Mouse (Mus musculus) intestine, embryonic 16.5 days (tissue): ENCODE data around the gene Iqcf5. TPM values are rescaled to one million over a fixed set of nuclear protein-coding genes. Genes with fewer than 3 reads are reported as not detected.

Experiments
- ATAC-seq: fragments of 200-750 bp; cut with Nextera tagmentation; 2 replicates; pipeline ENCODE4 v1.8.0; 2017; ENCODE audit warnings: moderate TSS enrichment, moderate library complexity
- H3K27ac ChIP-seq: fragments of 300-500 bp; sonication (generic); 2 replicates; pipeline ENCODE4 v1.5.1; 2014; ENCODE audit warnings: mild to moderate bottlenecking, low read length
- H3K27me3 ChIP-seq: fragments of 300-500 bp; sonication (generic); replicated peaks from 2 replicates; pipeline ENCODE4 v1.6.1; 2014; ENCODE audit warnings: low read length, control low read depth, mixed read lengths; ENCODE audit not compliant: control insufficient read depth, insufficient read depth
- H3K36me3 ChIP-seq: fragments of 300-500 bp; sonication (generic); 2 replicates; pipeline ENCODE4 v1.6.1; 2014; ENCODE audit warnings: low read length, control low read depth; ENCODE audit not compliant: control insufficient read depth, insufficient read depth
- H3K4me1 ChIP-seq: fragments of 300-500 bp; sonication (generic); 2 replicates; pipeline ENCODE4 v1.6.1; 2014; ENCODE audit warnings: low read length, control low read depth, mixed read lengths; ENCODE audit not compliant: control insufficient read depth, insufficient read depth
- H3K4me2 ChIP-seq: fragments of 300-500 bp; sonication (generic); 2 replicates; pipeline ENCODE4 v1.6.1; 2014; ENCODE audit warnings: low read depth, low read length, control low read depth
- H3K4me3 ChIP-seq: fragments of 300-500 bp; sonication (generic); 2 replicates; pipeline ENCODE4 v1.5.1; 2014; ENCODE audit warnings: mild to moderate bottlenecking, low read length
- H3K9ac ChIP-seq: fragments of 300-500 bp; sonication (generic); 2 replicates; pipeline ENCODE4 v1.6.1; 2014; ENCODE audit warnings: low read depth, low read length
- H3K9me3 ChIP-seq: fragments of 300-500 bp; sonication (generic); 2 replicates; pipeline ENCODE4 v1.6.1; 2016; ENCODE audit warnings: low read length, control low read depth; ENCODE audit not compliant: control insufficient read depth
- WGBS: fragments of 180-500 bp; shearing (Covaris S2); extraction: QIAGEN DNeasy Blood & Tissue Kit; methylation state at CpG from one replicate; pipeline ENCODE4 v1.1.7; 2014; 5-methylcytosine and 5-hydroxymethylcytosine counted together
- polyA plus RNA-seq: library from polyadenylated mRNA; unstranded; fragments of >200 nt; fragmentation: Nextera tagmentation; extraction: Ambion mirVana; gene quantifications from 2 replicates; pipeline ENCODE4 v1.2.1, GENCODE M21; 2015

The Iqcf5 gene
- polyA plus RNA-seq, 1 experiment from 2014 or later = not detected

DNA sequence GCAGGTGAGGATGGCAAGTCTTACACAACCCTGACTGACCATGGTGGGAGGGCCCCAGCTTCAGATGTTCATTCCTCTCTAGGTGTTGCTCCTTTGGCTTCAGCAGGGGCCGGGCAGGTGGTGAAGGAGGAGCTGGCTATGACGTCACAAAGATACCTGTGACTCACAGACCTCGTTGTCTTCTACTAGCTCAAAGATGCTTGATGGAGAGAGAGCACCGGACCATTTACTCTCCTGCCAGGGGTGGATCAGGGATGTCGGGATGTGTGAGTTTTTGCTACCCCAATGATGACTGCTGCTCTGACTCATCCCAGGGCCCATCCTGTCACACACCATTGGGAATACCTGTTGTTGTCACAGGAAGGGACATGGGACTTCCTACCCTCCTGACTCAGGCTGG, 47.2 kb downstream of the Iqcf5 start, which contains the start of gene Iqcf3:
Gene Iqcf3, minus strand, starts transcription at position 101 of the 400 bp plus-strand sequence.
- WGBS = 86% methylated on average over 5 of the region's 5 CpGs
- no peak within 1 kb of the TSS for H3K9ac ChIP-seq
- no peaks in the 10 kb centered on the region for H3K27me3 ChIP-seq
- H3K4me2 ChIP-seq = no peak within 1 kb of the TSS
- ATAC-seq = no peak
- no peaks in the 10 kb centered on the region for H3K4me1 ChIP-seq
- H3K9me3 ChIP-seq = no peaks in the 10 kb centered on the region
- H3K27ac ChIP-seq = no peak within 1 kb of the TSS
- no peak within 1 kb of the TSS for H3K4me3 ChIP-seq
- no peaks in the 10 kb centered on the region for H3K36me3 ChIP-seq

DNA sequence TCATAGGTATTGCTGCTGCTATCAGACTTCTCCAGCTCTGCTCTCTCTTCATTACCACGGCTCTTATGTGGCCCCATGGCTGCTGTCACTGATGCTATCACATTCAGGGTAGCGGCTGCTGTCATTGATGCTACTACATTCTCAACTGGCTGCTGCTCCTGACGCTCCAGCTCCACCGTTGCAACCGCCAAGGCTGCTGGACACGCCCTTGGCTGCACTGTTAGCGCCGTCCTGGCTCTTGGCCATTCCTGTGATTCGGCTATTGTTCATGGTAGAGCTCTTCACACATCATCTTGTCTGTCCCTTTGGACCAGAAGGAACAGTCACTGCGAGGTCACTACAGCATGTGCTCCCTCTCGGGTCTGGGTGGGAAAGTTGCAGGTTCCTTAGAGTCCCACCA, 47.9 kb downstream of the Iqcf5 start:
- Histone ChIP-seq H3K27me3 (no peaks in the 10 kb centered on the region), H3K27ac (no peak overlapping the region), H3K4me3 (no peak overlapping the region), H3K9ac (no peak overlapping the region), H3K9me3 (no peaks in the 10 kb centered on the region), H3K4me2 (no peak overlapping the region), H3K36me3 (no peaks in the 10 kb centered on the region), H3K4me1 (no peaks in the 10 kb centered on the region)
- WGBS = 89% methylated on average over 11 of the region's 11 CpGs
- no peak for ATAC-seq

DNA sequence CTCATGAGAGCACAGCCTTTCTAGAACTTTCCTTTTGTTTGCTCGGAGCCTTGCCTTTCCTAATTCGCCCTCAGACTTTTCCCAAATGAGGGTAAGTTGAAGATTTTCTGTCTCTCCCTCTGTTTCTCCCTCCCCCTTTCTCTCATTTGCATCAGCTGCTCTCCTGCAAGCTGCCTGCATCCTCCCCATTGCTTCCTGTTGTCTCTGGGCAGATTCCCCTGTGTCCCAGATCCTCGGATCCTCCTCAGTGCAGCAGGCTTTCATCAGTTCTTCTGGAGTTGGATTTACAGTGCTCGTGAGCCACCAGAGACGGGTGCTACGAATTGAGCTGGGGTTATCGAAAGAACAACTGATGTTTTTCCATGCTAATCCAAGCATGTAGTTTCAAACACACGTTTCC, 49.7 kb downstream of the Iqcf5 start:
- H3K27ac ChIP-seq = no peak overlapping the region
- no peaks in the 10 kb centered on the region for H3K4me1 ChIP-seq
- no peaks in the 10 kb centered on the region for H3K27me3 ChIP-seq
- no peak for ATAC-seq
- no peak overlapping the region for H3K4me2 ChIP-seq
- no peaks in the 10 kb centered on the region for H3K9me3 ChIP-seq
- 80% methylated on average over 8 of the region's 8 CpGs for WGBS
- no peaks in the 10 kb centered on the region for H3K36me3 ChIP-seq
- no peak overlapping the region for H3K9ac ChIP-seq
- H3K4me3 ChIP-seq = no peak overlapping the region

Other genes starting within 250 kb of the Iqcf5 start
- 27.0 and 29.1 TPM in 2 replicates for gene Poc1a, start 233.5 kb upstream of the Iqcf5 start, polyA plus RNA-seq
- gene Dusp7, start 145.9 kb upstream of the Iqcf5 start, polyA plus RNA-seq = 4.8 and 6.3 TPM in 2 replicates
- 866 and 931 TPM in 2 replicates for gene Rpl29, start 85.1 kb upstream of the Iqcf5 start, polyA plus RNA-seq
- gene Acy1, start 76.3 kb upstream of the Iqcf5 start, polyA plus RNA-seq = 59.8 and 59.9 TPM in 2 replicates
- gene Abhd14b, start 67.1 kb upstream of the Iqcf5 start, polyA plus RNA-seq = 34.3 and 34.4 TPM in 2 replicates
- 50.2 and 52.0 TPM in 2 replicates for gene Abhd14a, start 66.9 kb upstream of the Iqcf5 start, polyA plus RNA-seq
- gene Pcbp4, start 61.3 kb upstream of the Iqcf5 start, polyA plus RNA-seq = 30.5 and 32.6 TPM in 2 replicates
- gene Gpr62, start 48.6 kb upstream of the Iqcf5 start, polyA plus RNA-seq = 0.11 TPM in 2 replicates
- 45.9 and 52.0 TPM in 2 replicates for gene Rrp9, start 38.6 kb upstream of the Iqcf5 start, polyA plus RNA-seq
- gene Parp3, start 37.6 kb upstream of the Iqcf5 start, polyA plus RNA-seq = 3.0 TPM in 2 replicates
- not detected in 2 replicates for gene Iqcf1, start 14.6 kb upstream of the Iqcf5 start, polyA plus RNA-seq
- not detected in 2 replicates for gene Iqcf3, start 47.1 kb downstream of the Iqcf5 start, polyA plus RNA-seq
- gene Iqcf4, start 56.4 kb downstream of the Iqcf5 start, polyA plus RNA-seq = not detected in 2 replicates
- gene Iqcf6, start 112.0 kb downstream of the Iqcf5 start, polyA plus RNA-seq = not detected in 2 replicates
- gene Grm2, start 141.5 kb downstream of the Iqcf5 start, polyA plus RNA-seq = not detected in 2 replicates
- 66.4 and 74.0 TPM in 2 replicates for gene Tex264, start 171.4 kb downstream of the Iqcf5 start, polyA plus RNA-seq